Mouse (Mus musculus) ES-Bruce4 (cell line): ENCODE measurements around the gene Pmvk. TPM values are rescaled to one million over a fixed set of nuclear protein-coding genes. Genes with fewer than 3 reads are reported as not detected.
"Not testable (repeated sequence)": the region's sequence is repeated elsewhere in the genome, so short reads cannot be mapped to it uniquely, and the experiment has no call there.

ENCODE experiments used
- H3K27ac ChIP-seq: 2 replicates; pipeline ENCODE4 v1.5.1; 2012; ENCODE audit warnings: low read length, inconsistent platforms; ENCODE audit not compliant: insufficient read depth
- H3K27me3 ChIP-seq: 2 replicates; pipeline ENCODE4 v1.6.1; 2012; ENCODE audit warnings: mild to moderate bottlenecking, low read length, inconsistent platforms; ENCODE audit not compliant: control insufficient read depth, poor library complexity, insufficient read depth, severe bottlenecking
- H3K36me3 ChIP-seq: 2 replicates; pipeline ENCODE4 v1.6.1; 2012; ENCODE audit warnings: inconsistent platforms, mild to moderate bottlenecking, low read length, moderate library complexity; ENCODE audit not compliant: control insufficient read depth, poor library complexity, insufficient read depth, severe bottlenecking
- H3K4me1 ChIP-seq: one replicate; pipeline ENCODE4 v1.8.1; 2011; ENCODE audit warnings: low read length; ENCODE audit not compliant: control insufficient read depth, insufficient read depth
- H3K4me3 ChIP-seq: 2 replicates; pipeline ENCODE4 v1.5.1; 2011; ENCODE audit warnings: low read depth, mild to moderate bottlenecking, low read length
- H3K9ac ChIP-seq: 2 replicates; pipeline ENCODE4 v1.6.1; 2012; ENCODE audit warnings: low read depth, mild to moderate bottlenecking, inconsistent platforms; ENCODE audit not compliant: poor library complexity, severe bottlenecking
- H3K9me3 ChIP-seq: replicated peaks from 2 replicates; pipeline ENCODE4 v1.6.1; 2012; ENCODE audit warnings: mild to moderate bottlenecking, low read length, inconsistent platforms; ENCODE audit not compliant: control insufficient read depth, poor library complexity, insufficient read depth, severe bottlenecking
- CTCF ChIP-seq: IDR thresholded peaks from one replicate; pipeline ENCODE4 v1.8.1; 2011; ENCODE audit warnings: low read depth, low read length
- EP300 ChIP-seq: IDR thresholded peaks from 2 replicates; pipeline ENCODE4 v1.6.1; 2011; ENCODE audit warnings: low read depth, low read length; ENCODE audit not compliant: insufficient read depth
- POLR2A ChIP-seq: IDR thresholded peaks from one replicate; pipeline ENCODE4 v1.8.1; 2011; ENCODE audit warnings: low read length; ENCODE audit not compliant: insufficient read depth
- polyA plus RNA-seq: library from polyadenylated mRNA; stranded (reverse); fragments of >200 nt; gene quantifications from 2 replicates; pipeline ENCODE4 v1.2.4, GENCODE M21; 2011; ENCODE audit warnings: low read depth; ENCODE audit not compliant: missing spikeins, insufficient read depth, insufficient read length

The Pmvk gene
- polyA plus RNA-seq, 1 experiment = 51.9 TPM

GRCm38 (mm10) chr3:89424416-89425140 is 29.8 kb upstream of the Pmvk start:
- Histone ChIP-seq H3K9ac (no peak overlapping the region), H3K9me3 (no peaks in the 10 kb centered on the region), H3K4me3 (no peak overlapping the region), H3K4me1 (peaks cover 13% of the 10 kb centered on the region), H3K27me3 (no peaks in the 10 kb centered on the region), H3K36me3 (peaks cover 16% of the 10 kb centered on the region), H3K27ac (peak overlapping the region; percentile 40)
- TF ChIP-seq CTCF (no peak), EP300 (no peak), POLR2A (no peak)

DNA sequence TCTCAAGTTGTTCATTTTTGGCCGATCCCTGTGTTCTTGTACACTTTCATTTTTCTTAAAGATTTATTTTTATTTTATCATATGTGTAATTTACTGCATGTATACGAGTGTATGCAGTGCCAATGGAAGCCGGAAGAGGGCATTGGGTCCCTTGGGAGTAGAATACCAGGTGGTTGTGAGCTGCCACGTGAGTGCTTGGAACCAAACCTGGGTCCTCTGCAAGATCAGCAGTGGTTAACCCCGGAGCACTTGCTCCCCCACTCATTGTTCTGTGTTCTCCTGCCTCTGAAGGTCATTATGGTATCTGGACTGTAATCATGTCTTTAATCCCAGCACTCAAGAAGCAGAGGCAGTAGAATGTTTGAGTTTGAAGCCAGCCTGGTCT is 29.2 kb upstream of the Pmvk start:
- peaks cover 16% of the 10 kb centered on the region for H3K36me3 ChIP-seq

DNA sequence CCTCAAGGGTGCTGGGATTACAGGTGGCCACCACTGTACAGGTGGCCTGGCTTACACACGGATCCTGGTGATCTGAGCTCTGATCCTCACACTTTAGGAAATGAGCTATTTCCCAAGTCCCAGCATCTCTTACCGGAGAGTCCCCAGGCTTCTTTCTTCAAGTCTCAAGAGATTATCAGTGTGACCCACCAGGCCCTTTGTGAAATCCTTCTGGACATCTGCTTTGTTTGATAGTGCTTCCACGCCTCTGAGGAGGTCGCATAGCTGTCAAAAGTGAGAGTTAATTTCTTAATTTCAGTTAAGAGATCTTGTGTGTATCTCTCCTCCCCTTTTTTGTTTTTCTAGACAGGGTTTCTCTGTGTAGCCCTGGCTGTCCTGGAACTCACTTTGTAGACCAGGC is 28.5 kb upstream of the Pmvk start:
- peaks cover 13% of the 10 kb centered on the region for H3K4me1 ChIP-seq
- H3K9me3 ChIP-seq = no peaks in the 10 kb centered on the region
- H3K27ac ChIP-seq = no peak overlapping the region
- H3K27me3 ChIP-seq = no peaks in the 10 kb centered on the region
- no peak overlapping the region for H3K9ac ChIP-seq
- peaks cover 16% of the 10 kb centered on the region for H3K36me3 ChIP-seq
- TF ChIP-seq EP300 (no peak), CTCF (no peak), POLR2A (no peak)
- no peak overlapping the region for H3K4me3 ChIP-seq

More for the DNA sequence above, 29.2 kb upstream of the Pmvk start:
- Histone ChIP-seq H3K4me1 (peaks cover 13% of the 10 kb centered on the region), H3K27me3 (no peaks in the 10 kb centered on the region), H3K27ac (peak overlapping the region; percentile 12; the same call in 1 of the 2 replicates), H3K9ac (no peak overlapping the region), H3K4me3 (no peak overlapping the region), H3K9me3 (no peaks in the 10 kb centered on the region)
- TF ChIP-seq POLR2A = no peak
- TF ChIP-seq EP300 = no peak
- no peak for TF ChIP-seq CTCF

DNA sequence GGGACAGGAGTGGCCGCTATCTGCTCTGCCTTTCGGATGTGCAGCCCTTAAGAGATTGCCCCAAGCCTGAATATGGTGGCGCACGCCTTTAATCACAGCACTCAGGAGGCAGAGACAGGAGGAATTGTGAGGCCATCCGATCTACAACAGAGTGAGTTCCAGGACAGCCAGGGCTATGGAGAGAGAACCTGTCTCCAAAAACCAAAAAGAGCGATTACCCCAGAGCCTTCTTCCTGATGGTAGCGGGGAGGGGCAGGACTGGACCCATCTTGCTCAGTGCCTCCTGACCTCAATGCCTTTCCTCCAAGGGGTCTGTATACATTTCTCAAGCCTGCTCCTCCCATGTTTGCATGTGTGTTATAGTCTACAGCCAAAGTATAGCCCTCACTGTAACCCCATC is 25.3 kb upstream of the Pmvk start:
- not testable (repeated sequence) for H3K27ac ChIP-seq, H3K9ac ChIP-seq, H3K9me3 ChIP-seq, H3K4me3 ChIP-seq, H3K27me3 ChIP-seq, H3K4me1 ChIP-seq
- peaks cover 24% of the 10 kb centered on the region for H3K36me3 ChIP-seq

GRCm38 (mm10) chr3:89430171-89431159 is 23.9 kb upstream of the Pmvk start, which contains the start of gene Pygo2:
Gene Pygo2 (plus strand): TSS chr3:89430214.
- H3K9me3 ChIP-seq = no peaks in the 10 kb centered on the region
- H3K36me3 ChIP-seq = peaks cover 22% of the 10 kb centered on the region
- no peaks in the 10 kb centered on the region for H3K4me1 ChIP-seq
- peak within 1 kb of the TSS; percentile 10; the same call in 1 of the 2 replicates for H3K27ac ChIP-seq
- H3K27me3 ChIP-seq = no peaks in the 10 kb centered on the region
- peak; percentile 72 for TF ChIP-seq POLR2A
- 0 out of 2 replicates have a peak, but pooled peaks have one; percentile 21 for TF ChIP-seq EP300
- TF ChIP-seq CTCF = no peak
- H3K9ac ChIP-seq = peak within 1 kb of the TSS; percentile 80
- H3K4me3 ChIP-seq = peak within 1 kb of the TSS; percentile 78

DNA sequence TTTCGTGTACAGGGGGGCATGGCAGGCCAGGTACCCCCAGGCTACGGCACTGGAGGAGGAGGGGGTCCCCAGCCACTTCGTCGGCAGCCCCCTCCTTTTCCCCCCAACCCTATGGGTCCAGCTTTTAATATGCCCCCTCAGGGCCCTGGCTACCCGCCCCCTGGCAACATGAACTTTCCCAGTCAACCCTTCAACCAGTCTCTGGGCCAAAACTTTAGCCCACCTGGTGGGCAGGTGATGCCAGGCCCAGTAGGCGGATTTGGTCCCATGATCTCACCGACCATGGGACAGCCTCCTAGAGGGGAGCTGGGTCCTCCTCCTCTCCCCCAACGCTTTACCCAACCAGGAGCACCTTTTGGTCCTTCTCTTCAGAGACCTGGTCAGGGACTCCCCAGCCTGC is 21.7 kb upstream of the Pmvk start:
- H3K4me1 ChIP-seq = peaks cover 5% of the 10 kb centered on the region
- no peak overlapping the region for H3K27ac ChIP-seq
- H3K9ac ChIP-seq = no peak overlapping the region
- no peaks in the 10 kb centered on the region for H3K27me3 ChIP-seq
- no peak for TF ChIP-seq POLR2A
- TF ChIP-seq EP300 = no peak
- TF ChIP-seq CTCF = no peak
- no peak overlapping the region for H3K4me3 ChIP-seq
- no peaks in the 10 kb centered on the region for H3K9me3 ChIP-seq
- peaks cover 15% of the 10 kb centered on the region for H3K36me3 ChIP-seq
